Mouse (Mus musculus) thymus, adult 2 months (tissue): ENCODE measurements around the gene Lrrc31. TPM values are rescaled to one million over a fixed set of nuclear protein-coding genes. Genes with fewer than 3 reads are reported as not detected.

ENCODE experiments used
- DNase-seq: peaks from one replicate; pipeline ENCODE4 v3.0.0; 2021
- H3K27ac ChIP-seq: fragments of 200-500 bp; 2 replicates; pipeline ENCODE4 v1.5.1; 2012; ENCODE audit warnings: low read length, control low read depth; ENCODE audit not compliant: control insufficient read depth, insufficient read depth
- H3K27me3 ChIP-seq: fragments of 200-500 bp; 2 replicates; pipeline ENCODE4 v1.6.1; 2012; ENCODE audit warnings: mild to moderate bottlenecking, low read length, moderate library complexity, mixed read lengths; ENCODE audit not compliant: control insufficient read depth, insufficient read depth
- H3K36me3 ChIP-seq: fragments of 200-500 bp; 2 replicates; pipeline ENCODE4 v1.6.1; 2012; ENCODE audit warnings: mild to moderate bottlenecking, low read length, moderate library complexity; ENCODE audit not compliant: control insufficient read depth, insufficient read depth
- H3K4me1 ChIP-seq: fragments of 200-500 bp; replicated peaks from 2 replicates; pipeline ENCODE4 v1.6.1; 2012; ENCODE audit warnings: low read length; ENCODE audit not compliant: control insufficient read depth, insufficient read depth
- H3K4me3 ChIP-seq: fragments of 200-500 bp; 2 replicates; pipeline ENCODE4 v1.5.1; 2012; ENCODE audit warnings: mild to moderate bottlenecking, low read length, control low read depth, moderate library complexity; ENCODE audit not compliant: control insufficient read depth, insufficient read depth
- CTCF ChIP-seq: fragments of 200-500 bp; IDR thresholded peaks from 2 replicates; pipeline ENCODE4 v1.5.1; 2012; ENCODE audit warnings: mild to moderate bottlenecking, control low read depth, low read length, moderate library complexity, borderline replicate concordance; ENCODE audit not compliant: control insufficient read depth, poor library complexity, insufficient read depth; ENCODE audit errors: extremely low read depth
- POLR2A ChIP-seq: fragments of 200-500 bp; IDR thresholded peaks from 2 replicates; pipeline ENCODE4 v1.6.1; 2012; ENCODE audit warnings: mild to moderate bottlenecking, low read length, control low read depth, moderate library complexity; ENCODE audit not compliant: control insufficient read depth, poor library complexity, insufficient read depth; ENCODE audit errors: extremely low read depth
- WGBS: fragments of 180-500 bp; shearing (Covaris S2); methylation state at CpG from one replicate; pipeline ENCODE4 v1.1.7; 2018; 5-methylcytosine and 5-hydroxymethylcytosine counted together
- polyA plus RNA-seq: library from polyadenylated mRNA; depleted of rRNA; stranded (reverse); fragments of >200 nt; gene quantifications from 2 replicates; pipeline ENCODE4 v1.2.3, GENCODE M21; 2012

The Lrrc31 gene
- polyA plus RNA-seq, 1 experiment: 0.31 TPM

GRCm38 (mm10) chr3:30722036-30722435, 22.4 kb upstream of the Lrrc31 start:
- no peak overlapping the region for H3K4me3 ChIP-seq
- H3K36me3 ChIP-seq: no peaks in the 10 kb centered on the region
- WGBS: 90% methylated on average over 4 of the region's 4 CpGs
- H3K27ac ChIP-seq: no peak overlapping the region
- no peaks in the 10 kb centered on the region for H3K4me1 ChIP-seq
- H3K27me3 ChIP-seq: no peaks in the 10 kb centered on the region
- no peak for DNase-seq
- TF ChIP-seq POLR2A: no peak
- TF ChIP-seq CTCF: no peak

DNA sequence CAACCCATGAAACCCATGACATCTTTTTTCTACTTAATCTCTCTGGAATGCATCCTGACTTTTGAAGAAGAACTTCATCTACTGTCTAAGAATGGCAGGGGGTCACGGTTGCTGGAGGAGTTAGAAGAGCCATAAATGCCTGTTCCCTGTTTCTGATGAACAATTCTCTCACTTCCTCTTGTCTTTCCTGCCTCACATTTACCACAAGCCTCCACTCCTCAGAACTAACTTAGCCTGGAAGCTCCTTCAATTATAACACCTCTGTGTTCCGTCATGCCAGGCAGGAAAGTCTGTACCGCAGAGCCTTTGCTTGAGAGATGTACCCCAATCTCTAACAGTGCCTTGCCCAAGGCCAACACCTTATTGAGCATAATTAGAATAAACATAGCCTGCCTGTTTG, 19.0 kb upstream of the Lrrc31 start:
- WGBS: 73% methylated on average over 3 of the region's 3 CpGs
- Histone ChIP-seq H3K27ac (no peak overlapping the region), H3K4me3 (no peak overlapping the region), H3K36me3 (no peaks in the 10 kb centered on the region), H3K27me3 (no peaks in the 10 kb centered on the region), H3K4me1 (no peaks in the 10 kb centered on the region)
- no peak for TF ChIP-seq CTCF
- TF ChIP-seq POLR2A: no peak
- DNase-seq: no peak

DNA sequence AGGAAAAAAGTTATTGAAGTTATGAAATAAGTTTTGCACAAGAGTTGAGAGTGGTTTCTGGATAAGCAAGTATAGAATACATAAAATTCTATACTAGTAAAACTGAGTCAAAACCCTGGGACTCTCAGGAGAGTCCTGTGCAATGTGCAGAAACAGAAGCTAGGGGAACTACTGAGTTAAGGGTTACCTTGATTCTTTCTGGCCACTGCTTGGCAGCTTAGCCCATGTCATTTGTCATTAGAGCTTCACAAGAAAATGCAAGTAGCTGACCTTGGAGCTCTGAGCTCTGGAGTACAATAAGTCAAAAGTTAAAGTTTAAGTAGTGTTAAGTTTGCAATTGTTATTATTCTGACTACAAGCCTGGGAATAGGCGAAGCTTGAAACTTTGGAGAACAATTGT, 13.7 kb upstream of the Lrrc31 start:
- 94% methylated on average over 1 of the region's 1 CpGs for WGBS
- TF ChIP-seq POLR2A: no peak
- TF ChIP-seq CTCF: no peak
- no peaks in the 10 kb centered on the region for H3K4me1 ChIP-seq
- no peak for DNase-seq
- no peaks in the 10 kb centered on the region for H3K27me3 ChIP-seq
- no peaks in the 10 kb centered on the region for H3K36me3 ChIP-seq
- H3K27ac ChIP-seq: no peak overlapping the region
- H3K4me3 ChIP-seq: no peak overlapping the region

DNA sequence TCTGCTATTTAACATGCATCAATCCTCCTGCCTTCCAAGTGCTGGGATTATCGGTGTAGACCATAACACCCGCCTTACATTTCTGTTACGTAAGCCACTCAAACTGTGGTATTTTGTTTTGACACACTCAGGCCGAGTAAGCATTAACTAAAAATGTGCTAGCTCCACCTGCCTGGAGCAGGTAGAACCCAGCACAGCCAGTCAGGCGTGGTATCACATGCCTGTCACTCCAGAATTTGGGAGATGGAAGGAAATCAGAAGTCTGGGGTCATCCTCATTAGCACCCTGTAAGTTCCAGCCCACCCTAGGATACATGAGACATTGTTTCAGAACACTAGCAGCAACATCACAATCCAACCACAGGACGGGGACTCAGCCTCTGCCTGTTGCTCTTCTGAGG, 10.5 kb upstream of the Lrrc31 start:
- Histone ChIP-seq H3K4me1 (no peaks in the 10 kb centered on the region), H3K27ac (no peak overlapping the region), H3K36me3 (no peaks in the 10 kb centered on the region), H3K27me3 (no peaks in the 10 kb centered on the region), H3K4me3 (no peak overlapping the region)
- DNase-seq: no peak
- TF ChIP-seq CTCF (no peak), POLR2A (no peak)
- 90% methylated on average over 6 of the region's 6 CpGs for WGBS

DNA sequence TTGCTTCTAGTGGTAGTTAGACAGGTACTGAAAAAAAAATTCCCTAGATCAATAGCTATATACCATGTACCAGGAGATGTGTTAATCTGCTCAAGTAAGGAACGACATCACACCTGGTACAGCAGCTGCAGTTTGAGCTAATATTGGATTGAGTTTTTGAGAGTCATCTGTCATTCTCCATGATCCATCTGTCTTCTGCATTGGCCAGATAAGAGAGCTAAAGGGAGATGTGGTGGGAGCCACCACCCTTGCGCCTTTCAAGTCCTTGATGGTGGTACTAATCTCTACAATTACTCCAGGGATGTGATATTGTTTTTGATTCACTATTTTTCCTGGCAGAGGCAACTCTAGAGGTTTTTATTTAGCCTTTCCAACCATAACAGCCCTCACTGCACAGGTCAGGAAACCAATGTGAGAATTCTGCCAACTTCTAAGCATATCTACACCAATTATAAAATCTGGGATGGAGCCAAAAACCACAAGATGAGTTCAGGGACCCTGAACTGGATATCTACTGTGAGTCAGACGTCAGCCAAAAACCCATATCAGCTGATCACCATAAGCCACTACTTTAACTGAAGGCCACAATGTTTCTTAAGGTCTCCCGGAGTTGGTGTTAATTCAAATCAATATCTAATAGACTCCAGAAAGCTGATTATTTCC, 7.1 kb upstream of the Lrrc31 start:
- no peaks in the 10 kb centered on the region for H3K27me3 ChIP-seq
- no peak overlapping the region for H3K27ac ChIP-seq
- DNase-seq: no peak
- H3K36me3 ChIP-seq: no peaks in the 10 kb centered on the region
- H3K4me3 ChIP-seq: no peak overlapping the region
- TF ChIP-seq CTCF (no peak), POLR2A (no peak)
- H3K4me1 ChIP-seq: no peaks in the 10 kb centered on the region
- WGBS: 46% methylated on average over 4 of the region's 4 CpGs

DNA sequence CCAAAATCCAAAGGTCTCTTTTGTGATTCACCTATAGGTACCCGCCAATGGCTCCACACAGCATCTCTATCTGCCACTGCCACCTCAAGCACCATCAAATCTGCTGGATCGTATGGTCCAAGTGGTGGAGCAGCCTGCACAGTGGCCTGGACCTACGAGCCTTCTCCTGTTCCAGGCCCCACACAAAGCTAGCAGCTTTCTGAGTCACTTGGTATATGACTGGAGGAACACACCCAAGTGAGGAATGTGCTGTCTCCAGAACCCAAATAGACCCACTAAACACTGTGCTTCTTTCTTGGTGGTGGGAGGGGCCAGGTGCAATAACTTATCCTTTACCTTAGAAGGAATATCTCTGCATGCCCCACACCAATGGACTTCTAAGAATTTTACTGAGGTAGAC, 6.3 kb upstream of the Lrrc31 start:
- TF ChIP-seq CTCF (no peak), POLR2A (no peak)
- Histone ChIP-seq H3K4me1 (no peaks in the 10 kb centered on the region), H3K36me3 (no peaks in the 10 kb centered on the region), H3K4me3 (no peak overlapping the region), H3K27ac (no peak overlapping the region), H3K27me3 (no peaks in the 10 kb centered on the region)
- 93% methylated on average over 3 of the region's 3 CpGs for WGBS
- no peak for DNase-seq

- no peak for DNase-seq
- WGBS: 81% methylated on average over 4 of the region's 4 CpGs
- no peak for TF ChIP-seq POLR2A
- no peak for TF ChIP-seq CTCF
- Histone ChIP-seq H3K27ac (no peak overlapping the region), H3K4me3 (no peak overlapping the region), H3K36me3 (no peaks in the 10 kb centered on the region), H3K4me1 (no peaks in the 10 kb centered on the region), H3K27me3 (no peaks in the 10 kb centered on the region)
Measured at GRCm38 (mm10) chr3:30697891-30698290, 1.8 kb downstream of the Lrrc31 start.

GRCm38 (mm10) chr3:30696346-30696745, 3.3 kb downstream of the Lrrc31 start:
- Histone ChIP-seq H3K36me3 (no peaks in the 10 kb centered on the region), H3K27me3 (no peaks in the 10 kb centered on the region), H3K4me1 (no peaks in the 10 kb centered on the region), H3K4me3 (no peak overlapping the region), H3K27ac (no peak overlapping the region)
- TF ChIP-seq CTCF (no peak), POLR2A (no peak)
- DNase-seq: no peak
- WGBS: 10% methylated on average over 2 of the region's 2 CpGs
